ENCODE assay signal across 11 mouse cellular contexts in genomic region chr15:97164616-97165015, GRCm38 (mm10).
A peak's percentile ranks its signal among the peaks of the same experiment; 100 is the strongest.
DNase-seq lines count a peak whose midpoint lies in the region; ATAC-seq and TF ChIP-seq lines count a peak whose summit lies in the region.
"Had no signal": no experiment of that assay in that cellular context is flagged by ENCODE, and none has a peak within 500 bp of the region (broad histone marks: within the 10 kb centered on the region; RNA-seq: fewer than 3 reads in every experiment).

No protein-coding gene starts in this region.

- peak; percentile 16 to 37 for DNase-seq in left cerebral cortex, postnatal 25 days (ENCODE audit: low spot score in 2 of 2)
- DNase-seq in left cerebral cortex, postnatal 36 days (ENCODE audit: low spot score in 2 of 2) = no peak
- DNase-seq in brain, adult 2 months (ENCODE audit: low read depth, low spot score) = peak; percentile 56
- DNase-seq in kidney, adult 9 months = peak; percentile 15
- no peak for DNase-seq in liver, postnatal 0 days
- no peak for DNase-seq in cerebellum, adult 2 months
- no peak for DNase-seq in left cerebral cortex, adult 9 months (ENCODE audit: low spot score in 2 of 2)
- DNase-seq: cerebellum, postnatal 25 days; heart, postnatal 4 days; right cerebral cortex, postnatal 4 days had no signal

- no peak for TF ChIP-seq POLR2A in cerebellum, adult 2 months (IDR thresholded peaks at IDR 0.05; ENCODE audit: borderline replicate concordance, insufficient read depth, low read length)

- no peak for TF ChIP-seq EP300 in liver, postnatal 0 days (IDR thresholded peaks at IDR 0.05; ENCODE audit: low read depth)

- H3K36me3 ChIP-seq in liver, postnatal 0 days (replicated peaks; ENCODE audit: insufficient read depth, low read length) = no peaks in the 10 kb centered on the region

- 0 out of 2 replicates have a peak overlapping the region, but pooled peaks have one; percentile 1 for H3K4me2 ChIP-seq in liver, postnatal 0 days (ENCODE audit: low read depth, low read length)

- peak; percentile 37 for ATAC-seq in liver, postnatal 0 days

- H3K27ac ChIP-seq in liver, postnatal 0 days (ENCODE audit: low read depth) = peak overlapping the region; percentile 60
- no peak overlapping the region for H3K27ac ChIP-seq in cerebellum, adult 2 months (ENCODE audit: insufficient read depth, low read length)

- intact Hi-C loops in left cerebral cortex, postnatal 25 days (cut with DNase I) = no loop called here
- intact Hi-C loops in left cerebral cortex, postnatal 36 days (cut with DNase I) = no loop called here

- H3K9ac ChIP-seq in liver, postnatal 0 days (replicated peaks) = no peak overlapping the region

- no peaks in the 10 kb centered on the region for H3K27me3 ChIP-seq in liver, postnatal 0 days (ENCODE audit: insufficient read depth, low read length)
- no peaks in the 10 kb centered on the region for H3K27me3 ChIP-seq in cerebellum, adult 2 months (ENCODE audit: control insufficient read depth, insufficient read depth, low read length)
- H3K27me3 ChIP-seq: megakaryocyte, embryonic 14.5 days had no signal

- H3K9me3 ChIP-seq in liver, postnatal 0 days (ENCODE audit: low read length) = no peaks in the 10 kb centered on the region

- no peaks in the 10 kb centered on the region for H3K4me1 ChIP-seq in liver, postnatal 0 days (ENCODE audit: insufficient read depth)
- H3K4me1 ChIP-seq in cerebellum, adult 2 months (ENCODE audit: control insufficient read depth, insufficient read depth, low read length) = no peaks in the 10 kb centered on the region
- H3K4me1 ChIP-seq: megakaryocyte, embryonic 14.5 days had no signal

- TF ChIP-seq CTCF in liver, postnatal 0 days (IDR thresholded peaks at IDR 0.05; ENCODE audit: low read depth) = no peak
- TF ChIP-seq CTCF in cerebellum, adult 2 months (IDR thresholded peaks at IDR 0.05; ENCODE audit: borderline replicate concordance, insufficient read depth, low read depth, low read length) = no peak

- WGBS in liver, postnatal 0 days (ENCODE audit: insufficient replicate concordance) = 64% methylated on average over 15 of the region's 15 CpGs
- 87% methylated on average over 15 of the region's 15 CpGs for WGBS in cerebellum, adult 2 months

- H3K4me3 ChIP-seq in liver, postnatal 0 days (ENCODE audit: low read depth, low read length) = no peak overlapping the region
- H3K4me3 ChIP-seq in cerebellum, adult 2 months (replicated peaks; ENCODE audit: insufficient read depth, low read depth, low read length) = no peak overlapping the region
- H3K4me3 ChIP-seq: megakaryocyte, embryonic 14.5 days had no signal

Comparison
In these comparisons a context has a peak if more than half of its experiments do, and no peak if none do; other contexts are left out.
1. DNase-seq: peak in left cerebral cortex, postnatal 25 days (2 of 2), brain, adult 2 months (single experiment) and kidney, adult 9 months (single experiment); none in left cerebral cortex, postnatal 36 days (0 of 2), liver, postnatal 0 days (single experiment), cerebellum, adult 2 months (0 of 2) and left cerebral cortex, adult 9 months (0 of 2).